Mouse (Mus musculus): Measurements from ENCODE around the gene Heg1. TPM values are rescaled to one million over a fixed set of nuclear protein-coding genes. Genes with fewer than 3 reads are reported as not detected.

The Heg1 gene
- polyA plus RNA-seq, 1 experiment from 2014 or later = 30.5 TPM

DNA sequence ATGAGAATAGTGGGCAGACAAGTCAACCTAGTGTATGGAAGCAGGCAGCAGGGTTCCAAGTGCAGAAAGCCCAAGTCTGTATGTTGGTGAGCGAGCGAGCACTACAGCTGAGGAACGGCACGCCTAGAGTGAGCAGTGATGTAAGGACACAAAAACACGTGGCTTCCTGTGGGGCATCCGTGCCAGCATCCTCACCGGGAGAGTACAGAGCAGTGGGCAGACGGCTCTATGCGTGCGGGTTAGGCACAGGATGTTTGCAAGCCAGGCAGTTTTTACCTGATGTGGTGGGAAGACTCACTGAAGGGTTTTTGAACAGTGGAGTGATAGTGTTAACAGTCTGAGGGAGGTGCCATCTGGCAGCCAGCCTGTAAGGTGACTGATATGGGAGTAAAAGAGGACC is 23.9 kb downstream of the Heg1 start:
- peaks cover 19% of the 10 kb centered on the region for H3K36me3 ChIP-seq
- no peak overlapping the region for H3K4me3 ChIP-seq
- H3K4me2 ChIP-seq = no peak overlapping the region
- ATAC-seq (replicated peaks; ENCODE audit: insufficient number of reproducible peaks, insufficient read depth, low FRiP score, low read depth) = no peak
- no peak overlapping the region for H3K27ac ChIP-seq
- no peaks in the 10 kb centered on the region for H3K9me3 ChIP-seq (replicated peaks)
- no peak overlapping the region for H3K9ac ChIP-seq
- H3K4me1 ChIP-seq (replicated peaks) = peaks cover 54% of the 10 kb centered on the region
- WGBS = 81% methylated on average over 10 of the region's 10 CpGs
- no peaks in the 10 kb centered on the region for H3K27me3 ChIP-seq

DNA sequence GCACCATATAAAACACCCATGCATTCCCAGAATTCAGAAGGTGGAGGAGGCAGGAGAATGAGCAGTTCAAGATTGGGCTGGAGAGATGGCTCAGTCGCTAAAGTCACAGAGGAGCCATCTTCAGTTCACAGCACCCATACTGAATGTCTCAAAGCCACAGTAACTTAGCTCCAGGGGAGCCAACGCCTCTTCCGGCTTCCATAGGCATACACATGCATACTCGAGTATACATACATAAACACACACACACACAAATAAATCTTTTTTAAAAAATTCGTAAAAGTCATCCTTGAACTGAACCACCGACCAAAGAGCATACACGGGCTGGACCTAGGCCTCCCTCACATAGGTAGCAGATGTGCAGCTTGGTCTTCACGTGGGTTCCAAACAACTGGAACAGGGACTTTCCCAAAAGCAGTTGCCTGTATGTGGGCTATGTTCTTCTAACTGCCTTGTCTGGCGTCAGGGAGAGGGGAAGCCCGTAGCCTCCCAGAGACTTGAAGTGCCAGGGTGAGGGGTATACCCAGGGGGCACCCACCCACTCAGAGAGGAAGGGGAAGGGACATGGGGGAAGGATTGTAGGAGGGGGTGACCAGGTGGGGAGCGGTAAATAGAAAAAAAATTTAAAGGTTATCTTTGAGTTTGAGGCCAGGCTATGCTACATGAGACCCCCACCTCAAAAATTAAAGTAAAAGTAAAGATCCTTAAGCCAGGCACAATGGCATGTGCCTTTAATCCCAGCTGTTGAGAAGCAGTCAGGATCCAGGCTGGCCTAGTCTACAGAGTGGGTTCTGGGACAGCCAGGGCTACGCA is 24.6 kb downstream of the Heg1 start:
- Histone ChIP-seq H3K4me1 (replicated peaks) (peaks cover 54% of the 10 kb centered on the region), H3K36me3 (peaks cover 23% of the 10 kb centered on the region), H3K4me3 (no peak overlapping the region), H3K9me3 (replicated peaks) (no peaks in the 10 kb centered on the region), H3K27me3 (no peaks in the 10 kb centered on the region), H3K4me2 (no peak overlapping the region), H3K27ac (no peak overlapping the region), H3K9ac (no peak overlapping the region)
- no peak for ATAC-seq (replicated peaks; ENCODE audit: insufficient number of reproducible peaks, insufficient read depth, low FRiP score, low read depth)
- 87% methylated on average over 12 of the region's 12 CpGs for WGBS

DNA sequence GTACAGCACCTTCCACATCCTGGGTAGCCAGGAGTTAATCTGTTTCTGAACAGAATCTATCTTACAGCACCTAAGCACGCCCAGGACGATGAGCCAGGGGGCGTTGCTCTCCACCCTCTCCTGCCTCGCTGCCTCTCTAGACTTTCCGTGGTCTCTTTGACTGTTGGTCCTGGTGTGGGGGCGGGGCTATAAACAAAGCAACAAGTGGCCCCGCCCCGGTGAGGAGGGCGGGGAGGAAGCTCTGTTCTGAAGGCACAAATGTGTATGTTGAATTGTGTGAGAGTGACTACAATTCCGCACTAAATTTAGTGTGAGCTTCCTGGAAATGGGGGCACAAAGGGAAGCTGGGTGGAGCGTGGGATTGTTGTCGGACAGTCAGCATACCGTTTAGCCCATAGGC is 30.1 kb downstream of the Heg1 start:
- H3K9ac ChIP-seq = no peak overlapping the region
- H3K36me3 ChIP-seq = peaks cover 44% of the 10 kb centered on the region
- peak overlapping the region; percentile 52 for H3K4me2 ChIP-seq
- peak; percentile 51; the same call in 1 of the 2 replicates for ATAC-seq (replicated peaks; ENCODE audit: insufficient number of reproducible peaks, insufficient read depth, low FRiP score, low read depth)
- H3K27me3 ChIP-seq = no peaks in the 10 kb centered on the region
- 15% methylated on average over 13 of the region's 13 CpGs for WGBS
- H3K9me3 ChIP-seq (replicated peaks) = no peaks in the 10 kb centered on the region
- H3K27ac ChIP-seq = peak overlapping the region; percentile 50
- peak overlapping the region; percentile 17; the same call in 1 of the 2 replicates for H3K4me3 ChIP-seq
- H3K4me1 ChIP-seq (replicated peaks) = peaks cover 40% of the 10 kb centered on the region

DNA sequence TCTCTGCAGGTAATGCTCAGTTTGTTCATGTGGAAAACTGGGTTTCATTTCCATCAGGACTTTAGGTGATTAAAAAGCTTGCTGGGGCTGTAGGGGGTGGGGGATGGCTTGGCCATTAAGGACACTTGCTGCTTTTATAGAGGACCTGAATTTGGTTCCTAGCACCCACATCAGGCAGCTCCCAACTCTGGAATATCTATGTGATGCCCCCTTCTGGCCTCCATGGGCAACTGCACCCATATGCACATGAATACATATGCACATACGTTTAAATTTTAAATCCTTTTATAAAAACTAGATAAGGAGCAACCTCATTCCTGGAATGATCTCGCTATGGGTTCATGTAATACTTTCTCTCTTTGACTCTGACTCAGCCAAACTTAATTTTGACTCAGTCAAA is 39.1 kb downstream of the Heg1 start:
- Histone ChIP-seq H3K36me3 (peaks cover 79% of the 10 kb centered on the region), H3K4me3 (no peak overlapping the region), H3K9ac (no peak overlapping the region), H3K4me1 (replicated peaks) (no peaks in the 10 kb centered on the region), H3K27me3 (no peaks in the 10 kb centered on the region), H3K9me3 (replicated peaks) (no peaks in the 10 kb centered on the region), H3K4me2 (no peak overlapping the region), H3K27ac (no peak overlapping the region)
- 95% methylated on average over 2 of the region's 2 CpGs for WGBS
- no peak for ATAC-seq (replicated peaks; ENCODE audit: insufficient number of reproducible peaks, insufficient read depth, low FRiP score, low read depth)

DNA sequence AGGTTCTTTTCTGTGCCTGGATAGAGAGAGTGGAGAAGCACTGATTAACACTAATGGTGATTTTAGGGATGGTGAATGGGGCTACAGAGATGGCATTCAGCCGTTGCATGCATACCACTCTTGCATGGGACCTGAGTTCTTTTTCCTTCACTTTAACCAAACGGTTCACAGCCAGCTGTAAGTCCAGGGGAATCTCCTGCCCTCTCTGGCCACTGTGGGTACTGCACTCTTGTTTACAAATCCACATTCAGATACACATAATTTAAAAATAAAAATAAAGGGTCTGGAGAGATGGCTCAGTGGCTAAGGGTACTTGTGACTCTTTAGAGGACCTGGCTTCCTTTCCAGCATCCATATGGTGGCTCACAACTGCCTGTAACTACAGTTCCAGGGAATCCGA is 39.8 kb downstream of the Heg1 start:
- Histone ChIP-seq H3K4me1 (replicated peaks) (no peaks in the 10 kb centered on the region), H3K9ac (no peak overlapping the region), H3K27ac (no peak overlapping the region), H3K9me3 (replicated peaks) (no peaks in the 10 kb centered on the region), H3K4me2 (no peak overlapping the region), H3K27me3 (no peaks in the 10 kb centered on the region), H3K4me3 (no peak overlapping the region), H3K36me3 (peaks cover 79% of the 10 kb centered on the region)
- 96% methylated on average over 3 of the region's 3 CpGs for WGBS
- no peak for ATAC-seq (replicated peaks; ENCODE audit: insufficient number of reproducible peaks, insufficient read depth, low FRiP score, low read depth)

DNA sequence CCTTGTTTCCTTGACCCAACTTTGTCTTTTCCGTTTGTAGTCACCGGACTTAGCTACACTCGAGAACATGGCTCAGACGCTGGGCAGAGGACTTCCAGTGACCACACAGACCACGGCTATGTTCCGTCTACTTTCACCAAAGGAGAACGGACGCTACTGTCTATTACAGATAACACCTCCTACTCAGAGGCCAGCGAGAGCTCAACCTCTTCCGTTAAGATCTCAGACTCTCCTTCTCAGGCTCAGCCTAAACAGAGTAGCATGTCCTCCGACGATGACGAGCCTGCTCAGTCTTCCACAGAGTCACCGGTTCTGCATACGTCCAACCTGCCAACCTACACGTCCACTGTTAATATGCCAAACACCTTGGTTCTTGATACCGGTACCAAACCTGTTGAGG is 42.1 kb downstream of the Heg1 start:
- no peak overlapping the region for H3K27ac ChIP-seq
- H3K9me3 ChIP-seq (replicated peaks) = no peaks in the 10 kb centered on the region
- 87% methylated on average over 17 of the region's 17 CpGs for WGBS
- H3K27me3 ChIP-seq = no peaks in the 10 kb centered on the region
- ATAC-seq (replicated peaks; ENCODE audit: insufficient number of reproducible peaks, insufficient read depth, low FRiP score, low read depth) = no peak
- no peak overlapping the region for H3K4me3 ChIP-seq
- no peak overlapping the region for H3K4me2 ChIP-seq
- peaks cover 74% of the 10 kb centered on the region for H3K36me3 ChIP-seq
- H3K4me1 ChIP-seq (replicated peaks) = no peaks in the 10 kb centered on the region
- H3K9ac ChIP-seq = no peak overlapping the region

DNA sequence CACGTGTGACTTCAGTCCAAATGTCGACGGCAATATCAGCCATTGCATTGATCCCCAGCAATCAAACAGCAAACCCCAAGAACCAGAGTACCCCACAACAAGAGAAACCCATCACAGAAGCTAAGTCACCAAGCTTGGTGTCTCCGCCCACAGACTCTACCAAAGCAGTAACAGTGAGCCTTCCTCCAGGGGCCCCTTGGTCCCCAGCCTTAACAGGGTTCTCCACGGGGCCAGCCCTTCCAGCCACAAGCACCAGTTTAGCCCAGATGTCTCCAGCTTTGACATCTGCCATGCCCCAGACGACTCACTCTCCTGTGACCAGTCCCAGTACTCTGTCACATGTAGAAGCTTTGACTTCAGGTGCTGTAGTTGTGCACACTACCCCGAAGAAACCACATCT is 42.7 kb downstream of the Heg1 start:
- Histone ChIP-seq H3K27me3 (no peaks in the 10 kb centered on the region), H3K4me1 (replicated peaks) (no peaks in the 10 kb centered on the region), H3K36me3 (peaks cover 69% of the 10 kb centered on the region), H3K9ac (no peak overlapping the region), H3K4me3 (no peak overlapping the region), H3K4me2 (no peak overlapping the region), H3K9me3 (replicated peaks) (no peaks in the 10 kb centered on the region), H3K27ac (no peak overlapping the region)
- no peak for ATAC-seq (replicated peaks; ENCODE audit: insufficient number of reproducible peaks, insufficient read depth, low FRiP score, low read depth)
- WGBS = 86% methylated on average over 7 of the region's 7 CpGs

DNA sequence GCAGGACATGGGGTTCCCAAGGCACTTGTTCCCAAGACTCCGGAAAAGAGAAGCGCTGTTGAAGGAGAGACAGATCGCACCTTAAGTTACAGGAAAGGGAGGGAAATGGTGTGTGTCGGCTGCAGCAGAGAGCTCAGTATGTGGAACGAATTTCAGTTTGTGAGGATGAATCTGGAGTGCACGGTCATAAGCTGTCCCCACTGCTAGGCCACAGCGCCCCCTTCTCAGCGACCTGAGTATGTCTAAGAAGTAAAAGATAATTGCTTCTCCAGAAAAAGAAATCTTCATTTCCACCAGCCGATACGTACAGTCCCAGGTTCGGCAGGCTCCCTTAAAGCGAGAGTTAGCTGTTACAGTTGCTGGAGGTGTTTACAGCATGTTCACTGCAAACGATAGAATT is 44.3 kb downstream of the Heg1 start:
- Histone ChIP-seq H3K27me3 (no peaks in the 10 kb centered on the region), H3K27ac (no peak overlapping the region), H3K4me2 (no peak overlapping the region), H3K4me3 (no peak overlapping the region), H3K9ac (no peak overlapping the region), H3K4me1 (replicated peaks) (peaks cover 6% of the 10 kb centered on the region), H3K9me3 (replicated peaks) (no peaks in the 10 kb centered on the region), H3K36me3 (peaks cover 60% of the 10 kb centered on the region)
- 81% methylated on average over 13 of the region's 13 CpGs for WGBS
- no peak for ATAC-seq (replicated peaks; ENCODE audit: insufficient number of reproducible peaks, insufficient read depth, low FRiP score, low read depth)

DNA sequence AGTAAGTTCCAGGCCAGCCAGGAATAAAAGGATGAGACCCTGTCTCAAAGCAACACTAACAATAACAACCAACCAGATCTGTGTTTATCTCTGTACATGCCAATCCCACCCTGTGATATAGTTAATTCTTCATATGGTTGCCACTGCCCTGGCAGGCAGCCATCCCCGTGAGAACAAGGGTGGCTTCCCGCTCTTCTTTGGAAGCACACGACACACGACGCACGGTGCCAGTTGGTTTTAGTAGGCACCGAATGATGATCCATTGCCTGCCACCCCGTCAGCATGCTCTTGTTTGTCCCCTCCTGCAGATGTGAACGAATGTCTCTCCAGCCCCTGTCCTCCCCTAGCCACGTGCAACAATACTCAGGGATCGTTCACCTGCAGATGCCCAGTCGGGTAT is 47.1 kb downstream of the Heg1 start:
- Histone ChIP-seq H3K9ac (no peak overlapping the region), H3K4me3 (no peak overlapping the region), H3K4me2 (no peak overlapping the region), H3K36me3 (peaks cover 45% of the 10 kb centered on the region), H3K27me3 (no peaks in the 10 kb centered on the region), H3K27ac (no peak overlapping the region), H3K9me3 (replicated peaks) (no peaks in the 10 kb centered on the region), H3K4me1 (replicated peaks) (peaks cover 6% of the 10 kb centered on the region)
- WGBS = 82% methylated on average over 12 of the region's 12 CpGs
- ATAC-seq (replicated peaks; ENCODE audit: insufficient number of reproducible peaks, insufficient read depth, low FRiP score, low read depth) = no peak

DNA sequence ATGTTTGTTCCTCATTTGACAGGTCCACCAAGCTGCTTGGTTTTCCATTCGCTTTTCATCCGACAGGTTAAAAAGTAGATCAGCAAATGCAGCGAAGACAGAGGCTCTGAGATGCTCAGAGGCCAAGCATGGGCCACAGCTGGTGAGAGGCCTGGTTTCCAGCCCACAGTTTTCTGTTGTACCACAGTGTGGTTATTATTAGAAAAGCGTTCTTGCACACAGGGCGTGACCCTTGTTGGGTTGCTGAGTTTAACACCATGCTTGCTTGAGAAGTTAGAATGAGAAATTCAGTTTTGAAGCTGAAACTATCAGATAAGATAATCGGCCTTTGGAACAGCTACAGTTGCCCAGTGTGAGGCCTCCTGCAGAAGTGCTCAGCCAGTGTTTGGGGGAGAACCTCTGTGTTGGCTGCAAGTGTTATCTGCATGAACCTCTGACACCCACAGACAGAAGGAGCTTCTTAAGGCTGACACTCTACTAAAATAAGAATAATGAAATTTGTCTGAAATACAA is 48.1 kb downstream of the Heg1 start:
- H3K27ac ChIP-seq = 0 out of 2 replicates have a peak overlapping the region, but pooled peaks have one; percentile 42
- H3K4me1 ChIP-seq (replicated peaks) = peaks cover 10% of the 10 kb centered on the region
- no peaks in the 10 kb centered on the region for H3K27me3 ChIP-seq
- ATAC-seq (replicated peaks; ENCODE audit: insufficient number of reproducible peaks, insufficient read depth, low FRiP score, low read depth) = 0 out of 2 replicates have a peak, but pooled peaks have one; percentile 43
- H3K36me3 ChIP-seq = peaks cover 41% of the 10 kb centered on the region
- no peak overlapping the region for H3K9ac ChIP-seq
- WGBS = 36% methylated on average over 6 of the region's 6 CpGs
- H3K4me2 ChIP-seq = no peak overlapping the region
- H3K4me3 ChIP-seq = no peak overlapping the region
- no peaks in the 10 kb centered on the region for H3K9me3 ChIP-seq (replicated peaks)

DNA sequence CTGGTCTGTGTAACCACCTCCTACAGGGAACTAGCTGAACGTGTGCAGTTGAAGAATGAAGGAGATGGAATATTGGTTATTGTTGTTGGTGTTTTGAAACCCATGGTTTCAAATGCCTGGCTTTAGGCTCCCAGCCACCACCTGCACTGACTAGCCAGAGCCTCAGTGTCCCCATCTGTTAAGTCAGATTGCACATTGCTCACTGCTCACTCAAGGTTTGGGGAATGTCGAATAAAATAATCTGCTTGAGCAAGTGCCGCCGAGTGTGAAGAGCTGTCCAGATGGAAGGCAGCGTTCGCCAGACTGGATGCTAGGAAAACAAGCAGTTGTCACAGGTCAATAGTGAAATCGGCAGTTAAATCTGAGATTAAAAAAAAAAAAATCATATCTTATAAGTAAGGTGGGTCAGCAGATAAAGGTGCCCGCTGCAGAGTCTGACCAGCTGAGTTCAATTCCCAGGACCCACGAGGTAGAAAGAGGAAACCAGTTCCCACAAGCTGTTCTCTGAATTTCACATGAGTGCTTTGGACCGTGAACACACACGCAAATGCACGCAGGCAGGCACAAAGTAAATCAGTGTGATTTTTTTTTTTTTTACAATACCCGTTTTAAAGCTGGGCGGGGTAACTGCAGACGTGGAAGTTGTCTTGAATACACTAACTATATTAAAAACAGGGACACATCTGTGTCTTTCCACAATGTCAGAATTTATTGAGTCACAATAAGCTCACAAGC is 48.8 kb downstream of the Heg1 start:
- 78% methylated on average over 15 of the region's 15 CpGs for WGBS
- no peaks in the 10 kb centered on the region for H3K27me3 ChIP-seq

More for the DNA sequence above, 48.8 kb downstream of the Heg1 start:
- Histone ChIP-seq H3K4me3 (no peak overlapping the region), H3K4me1 (replicated peaks) (peaks cover 10% of the 10 kb centered on the region), H3K9me3 (replicated peaks) (no peaks in the 10 kb centered on the region), H3K4me2 (no peak overlapping the region), H3K36me3 (peaks cover 34% of the 10 kb centered on the region), H3K9ac (no peak overlapping the region), H3K27ac (0 out of 2 replicates have a peak overlapping the region, but pooled peaks have one; percentile 42)
- no peak for ATAC-seq (replicated peaks; ENCODE audit: insufficient number of reproducible peaks, insufficient read depth, low FRiP score, low read depth)

All from heart, embryonic 15.5 days (tissue).